Mouse (Mus musculus): ENCODE results near the gene 4930453N24Rik.
A peak's percentile ranks its signal among the peaks of the same experiment; 100 is the strongest.

4930453N24Rik gene

DNA sequence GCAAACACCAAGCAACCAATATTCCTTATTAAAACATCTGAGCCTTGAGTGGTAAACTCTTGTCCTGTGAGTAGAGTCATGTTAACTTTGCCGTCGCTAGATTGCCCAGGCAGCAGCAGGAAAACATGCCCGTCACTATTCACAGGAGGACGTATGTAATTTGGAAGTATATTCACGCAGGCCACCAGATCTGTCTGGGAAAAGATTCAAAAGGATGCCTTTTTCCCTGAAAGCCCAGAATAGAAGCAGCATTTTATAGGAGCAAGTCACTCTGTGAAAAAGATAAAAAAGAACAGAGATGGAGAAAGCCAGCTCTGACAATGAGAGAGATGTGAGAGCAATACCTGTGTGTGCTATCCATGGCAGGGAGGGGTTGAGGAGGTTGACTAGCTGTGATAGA is 49.4 kb downstream of the 4930453N24Rik start:
- no peak for DNase-seq

DNA sequence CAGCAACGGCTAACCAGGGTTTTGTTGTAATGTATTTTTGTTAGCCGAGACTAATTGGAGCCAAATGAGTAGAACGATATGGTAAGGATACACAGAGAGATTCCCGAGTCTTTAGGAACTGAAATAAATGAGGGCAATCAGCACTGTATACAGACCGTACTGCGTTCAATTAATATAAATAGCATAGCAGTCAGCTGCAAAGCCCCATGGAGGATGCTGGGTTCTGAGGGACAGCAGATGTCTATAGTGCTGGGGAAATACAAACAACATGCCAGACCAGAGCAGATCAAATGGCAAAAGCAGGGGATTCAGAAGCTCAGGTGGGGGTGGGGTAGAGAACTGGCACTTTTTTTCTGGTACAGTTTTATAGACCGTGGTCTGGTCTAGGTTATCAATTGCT is 51.9 kb downstream of the 4930453N24Rik start:
- no peak for DNase-seq

DNA sequence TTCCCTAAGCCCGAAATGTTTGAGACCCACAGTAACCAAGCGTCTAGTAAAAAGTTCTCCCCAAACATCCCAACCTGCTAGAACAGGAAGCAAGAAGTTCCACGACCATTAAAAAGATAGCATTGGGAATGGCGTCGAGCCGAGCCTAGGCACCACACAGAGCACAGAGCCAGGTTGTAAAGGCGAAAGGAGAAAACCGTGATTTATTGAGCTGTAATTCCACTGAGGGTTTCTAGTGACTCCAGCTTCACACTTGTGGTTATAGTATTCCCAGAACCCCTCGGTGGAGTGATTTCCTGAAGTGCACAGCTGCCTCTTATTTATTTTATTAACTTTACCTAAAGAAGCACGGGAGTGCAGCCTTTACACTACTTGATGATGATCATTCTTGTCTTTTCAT is 53.1 kb downstream of the 4930453N24Rik start:
- DNase-seq = no peak

DNA sequence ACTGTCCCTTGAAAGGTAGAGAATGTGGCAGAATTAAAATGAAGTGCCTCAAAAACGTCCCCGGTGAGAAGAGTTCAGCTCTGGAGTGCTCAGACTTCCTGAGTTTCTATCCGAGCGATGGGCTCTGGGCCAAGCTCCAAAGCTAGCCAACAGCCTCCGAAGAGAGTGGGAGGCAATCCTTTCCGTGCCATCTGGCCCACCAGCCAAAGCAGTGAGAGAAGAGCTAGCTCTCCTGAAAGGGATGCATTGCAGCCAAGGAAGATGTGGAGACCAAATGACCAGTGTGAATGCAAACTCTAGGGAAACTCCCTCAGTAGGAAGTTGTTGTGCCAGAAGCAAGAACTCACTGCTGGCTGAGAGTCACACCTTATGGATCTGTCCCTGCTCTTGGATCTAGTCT is 59.1 kb downstream of the 4930453N24Rik start:
- DNase-seq = peak in 1 of 2 experiments; percentile 29

All from lung, postnatal 4 days (tissue).